Mouse (Mus musculus) v-Abl transformed pro-B cells (cell line): Measurements from ENCODE around the gene Bsg.

ENCODE experiments used
- in situ Hi-C, 2 experiments: fragments of 400-800 bp; cut with MboI; formaldehyde crosslinking; loops; one replicate each; pipeline ENCODE4 v1.15.1; 2025; ENCODE audit not compliant: unreplicated experiment in 2 of 2

Gene Bsg

GRCm38 (mm10) chr10:79723692-79724091 lies 19.4 kb downstream of the Bsg start:
- in situ Hi-C loops, result no loop called here

DNA sequence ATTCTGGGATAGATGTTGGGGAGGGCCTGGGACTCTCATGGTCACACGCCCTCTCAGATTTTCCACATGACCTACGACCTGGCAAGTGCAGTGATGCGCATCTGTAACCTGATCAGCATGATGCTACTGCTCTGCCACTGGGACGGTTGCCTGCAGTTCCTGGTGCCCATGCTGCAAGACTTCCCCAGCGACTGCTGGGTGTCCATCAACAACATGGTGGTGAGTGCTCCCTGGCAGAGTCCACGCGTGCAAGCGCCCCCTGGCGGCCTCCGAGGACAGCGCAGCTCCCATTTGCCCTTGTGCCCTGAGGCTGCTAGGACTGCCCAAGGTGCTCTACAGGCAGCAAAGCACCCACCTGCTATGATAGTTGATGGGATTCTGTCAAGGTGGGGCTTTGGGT lies 21.8 kb downstream of the Bsg start:
- in situ Hi-C loops, result no loop called here

DNA sequence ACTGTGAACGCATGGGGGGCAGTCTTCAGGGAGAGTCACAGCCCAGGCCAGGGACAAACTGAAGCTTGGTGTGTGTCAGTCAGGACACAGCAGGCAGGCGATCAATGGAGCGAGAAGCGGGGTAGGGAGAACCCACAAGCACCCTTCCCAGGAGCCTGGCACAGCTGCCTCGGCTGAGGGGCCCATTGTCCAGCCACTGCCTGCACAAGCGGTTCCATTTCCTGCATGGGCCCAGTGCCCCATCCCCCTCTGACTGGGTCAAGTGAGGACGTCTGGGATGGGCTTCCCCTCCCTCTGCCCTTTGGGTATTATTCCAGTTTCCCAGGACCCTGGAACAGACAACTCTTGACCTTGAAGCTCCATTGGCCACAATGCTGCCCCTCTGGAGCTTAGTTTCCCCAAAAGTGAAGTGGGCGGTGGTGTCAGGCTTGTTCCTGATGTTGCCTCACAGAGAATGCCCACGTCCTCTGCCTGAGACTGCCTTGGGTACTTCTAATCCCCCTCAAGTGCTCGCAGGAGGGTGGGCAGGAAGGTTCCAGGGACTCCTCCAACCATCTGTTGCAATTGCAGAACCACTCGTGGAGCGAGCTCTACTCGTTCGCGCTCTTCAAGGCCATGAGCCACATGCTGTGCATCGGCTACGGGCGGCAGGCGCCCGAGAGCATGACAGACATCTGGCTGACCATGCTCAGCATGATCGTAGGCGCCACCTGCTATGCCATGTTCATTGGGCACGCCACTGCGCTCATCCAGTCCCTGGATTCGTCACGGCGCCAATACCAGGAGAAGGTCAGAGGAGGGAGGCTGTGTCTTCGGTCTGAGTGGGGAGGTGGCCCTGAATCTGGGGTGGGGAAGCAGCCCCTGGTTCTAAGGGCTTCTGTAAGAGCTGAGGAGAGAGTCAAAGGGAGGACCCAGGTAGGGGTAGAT lies 24.3 kb downstream of the Bsg start:
- in situ Hi-C loops, result no loop called here

- in situ Hi-C loops, result no loop called here
These were observed 25.2 kb downstream of the Bsg start for GRCm38 (mm10) chr10:79729357-79729965.

GRCm38 (mm10) chr10:79732500-79732899 lies 28.2 kb downstream of the Bsg start:
- in situ Hi-C loops, result loop anchor here in 1 of 2 experiments (5.0 kb wide), 1 partner anchor 85 kb away; no protein-coding TSS in a partner anchor

GRCm38 (mm10) chr10:79733847-79734246 lies 29.6 kb downstream of the Bsg start:
- in situ Hi-C loops, result loop anchor here in 1 of 2 experiments (5.0 kb wide), 1 partner anchor 83 kb away; no protein-coding TSS in a partner anchor

GRCm38 (mm10) chr10:79735361-79735760 lies 31.1 kb downstream of the Bsg start:
- in situ Hi-C loops, result no loop called here

DNA sequence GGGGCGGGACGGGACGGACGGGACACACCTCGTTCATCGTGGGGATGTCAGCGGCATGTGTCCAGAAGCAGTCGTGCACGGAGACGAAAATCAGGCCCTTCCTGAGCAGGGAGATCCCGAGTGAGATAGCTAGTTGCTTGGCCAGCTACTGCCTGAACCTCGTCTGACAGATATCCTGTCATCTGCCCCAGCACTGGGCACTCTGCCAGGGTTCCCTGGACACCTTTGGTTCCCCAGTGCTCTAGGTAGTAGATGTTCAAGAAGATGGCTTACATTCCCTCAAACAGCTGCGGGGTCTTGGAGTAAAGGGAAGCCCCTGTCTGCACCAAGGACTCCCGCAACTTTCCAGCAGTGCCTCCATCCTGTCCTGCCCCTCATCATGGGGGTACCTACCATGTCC lies 32.4 kb downstream of the Bsg start:
- in situ Hi-C loops, result no loop called here

GRCm38 (mm10) chr10:79738259-79738658 lies 34.0 kb downstream of the Bsg start:
- in situ Hi-C loops, result no loop called here

DNA sequence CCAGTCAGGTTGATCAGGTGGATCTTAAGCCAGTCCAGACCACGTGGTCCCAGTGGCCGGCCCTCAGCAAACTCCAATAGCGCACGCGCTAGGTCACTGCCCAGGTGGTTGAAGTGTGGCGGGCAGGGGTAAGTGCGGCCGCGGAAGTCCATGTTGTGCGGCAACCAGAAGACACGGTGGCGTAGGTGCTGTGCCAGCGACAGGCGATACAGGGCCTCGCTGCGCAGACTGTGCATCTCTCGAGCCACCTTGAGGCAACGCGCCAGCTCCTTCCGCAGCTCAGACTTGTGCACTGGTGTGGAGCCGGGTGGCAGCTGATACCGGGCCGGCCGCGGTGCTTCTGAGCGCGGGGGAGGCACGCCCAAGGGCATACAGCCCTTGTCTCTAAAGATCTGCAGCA lies 34.9 kb downstream of the Bsg start:
- in situ Hi-C loops, result no loop called here

DNA sequence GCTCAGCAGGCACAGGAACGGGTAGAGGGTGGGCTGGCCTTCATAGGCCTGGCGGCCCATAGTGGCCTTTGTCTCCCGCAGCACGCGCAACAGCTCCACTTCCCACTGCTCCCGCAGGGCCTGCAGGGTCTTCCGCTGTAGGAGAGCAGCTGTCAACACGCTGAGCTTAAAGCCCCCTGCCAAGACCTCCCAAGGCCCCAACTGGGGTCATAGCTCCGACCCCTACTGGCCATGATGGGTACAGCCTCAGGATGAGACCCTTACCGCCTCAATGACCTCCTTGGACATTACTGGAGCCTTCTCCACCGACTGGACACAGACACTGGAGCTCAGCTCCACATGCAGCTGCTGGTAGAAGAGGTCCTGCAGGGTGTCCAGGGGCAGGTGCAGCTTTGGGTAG lies 36.6 kb downstream of the Bsg start:
- in situ Hi-C loops, result no loop called here

GRCm38 (mm10) chr10:79743161-79743560 lies 38.9 kb downstream of the Bsg start:
- in situ Hi-C loops, result no loop called here

DNA sequence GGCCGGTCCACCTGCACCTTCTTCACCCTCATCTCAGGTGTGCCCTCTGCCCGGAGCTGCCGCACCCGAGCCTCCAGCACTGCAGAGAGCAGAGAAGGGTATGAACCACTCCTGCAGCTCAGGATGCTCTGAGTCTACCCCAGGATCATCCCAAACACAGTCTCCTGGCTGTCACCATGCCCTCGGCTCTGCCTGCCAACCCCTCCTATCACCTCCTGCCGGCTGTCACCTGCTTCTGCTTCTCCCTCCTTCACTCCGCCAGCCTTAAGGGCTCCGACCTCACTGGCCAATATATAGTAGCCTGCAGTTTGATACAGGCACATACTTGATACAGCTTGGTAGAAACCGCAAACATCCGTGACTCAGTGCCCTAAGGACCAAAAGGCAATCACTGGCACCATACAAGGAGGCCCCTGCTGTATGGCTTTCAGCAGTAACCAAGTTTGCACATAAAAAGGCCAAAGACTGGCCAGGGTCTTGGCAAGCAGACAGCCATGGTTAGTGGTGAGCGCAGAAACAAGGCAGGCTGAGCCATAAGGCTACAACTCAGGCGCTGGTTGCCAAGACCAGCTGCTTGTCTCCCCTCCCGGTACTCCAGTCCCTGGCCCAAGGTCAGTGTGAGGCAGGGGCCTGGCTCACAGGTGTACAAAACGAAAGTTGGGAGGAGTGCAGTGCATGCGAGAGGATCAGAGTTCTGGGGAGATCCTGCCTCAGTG lies 39.5 kb downstream of the Bsg start:
- in situ Hi-C loops, result no loop called here

DNA sequence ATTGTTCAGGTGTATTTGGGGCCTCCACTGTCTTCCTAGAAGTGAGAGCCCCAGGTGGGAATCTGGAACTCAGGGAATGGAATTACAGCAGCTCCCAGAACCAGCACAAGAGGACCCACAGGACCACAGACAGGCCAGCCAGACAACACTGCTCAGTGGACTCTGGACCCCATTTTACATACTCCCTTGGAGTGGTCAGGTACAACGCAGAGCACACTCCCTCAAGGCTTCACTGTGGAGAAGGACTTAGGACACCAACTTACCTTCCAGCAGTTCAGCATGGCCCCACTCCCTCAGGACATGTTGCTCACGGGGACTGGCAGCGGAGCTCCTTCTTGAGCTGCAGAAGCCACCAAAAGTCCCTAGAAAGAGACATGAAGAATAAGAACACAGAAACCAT lies 41.1 kb downstream of the Bsg start:
- in situ Hi-C loops, result no loop called here

DNA sequence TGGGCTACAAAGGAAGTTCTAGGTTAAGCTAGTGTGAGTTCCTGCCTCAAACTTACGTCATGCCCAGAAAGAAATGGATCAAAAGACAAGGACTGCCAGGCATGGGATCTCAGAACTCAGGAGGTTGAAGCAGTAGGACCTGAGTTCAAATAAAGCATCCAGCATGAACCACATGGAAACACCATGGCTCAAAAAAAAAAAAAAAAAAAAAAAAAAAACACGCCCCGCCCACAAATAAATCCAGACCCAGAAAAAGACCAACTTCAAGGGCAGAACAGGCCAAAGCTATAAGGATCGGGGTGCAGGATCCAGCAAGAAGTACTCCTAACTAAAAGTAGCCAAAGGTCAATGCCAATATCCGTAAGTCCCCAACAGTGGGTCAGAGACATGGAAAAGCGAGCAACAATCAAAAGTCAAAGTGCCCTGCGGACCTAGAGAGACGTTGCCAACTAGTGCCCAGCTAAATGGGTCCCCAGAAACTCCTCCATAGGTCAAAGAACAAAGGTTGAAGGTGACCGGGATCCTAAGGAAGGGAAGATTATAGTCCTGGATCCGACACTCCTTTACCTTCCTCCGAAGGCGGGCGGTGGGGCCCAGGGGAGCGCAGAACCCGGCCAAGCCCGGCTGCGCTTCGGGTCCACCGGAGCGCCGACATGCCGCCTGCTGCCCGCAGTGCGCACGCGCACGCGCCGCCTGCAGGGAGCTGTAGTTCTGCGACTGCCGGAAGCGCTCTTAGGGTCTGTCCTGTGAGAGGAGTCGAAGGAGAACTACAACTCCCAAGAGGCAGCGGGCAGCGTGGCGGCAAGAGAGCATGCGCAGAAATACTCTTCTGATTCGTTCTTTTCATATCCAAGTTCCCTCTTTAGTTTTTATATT lies 41.8 kb downstream of the Bsg start, which contains the start of gene Polrmt:
Gene Polrmt (minus strand): TSS at position 684 of the 876 bp plus-strand sequence.
- in situ Hi-C loops, result no loop called here

GRCm38 (mm10) chr10:79746774-79747151 lies 42.5 kb downstream of the Bsg start:
- in situ Hi-C loops, result no loop called here

- in situ Hi-C loops, result no loop called here
These were observed 44.2 kb downstream of the Bsg start for GRCm38 (mm10) chr10:79748496-79748895.

- in situ Hi-C loops, result no loop called here
These were observed 50.7 kb downstream of the Bsg start, which contains the start of gene Fgf22 for GRCm38 (mm10) chr10:79754856-79755516. TSS of gene Fgf22 (plus strand) at chr10:79755076.

DNA sequence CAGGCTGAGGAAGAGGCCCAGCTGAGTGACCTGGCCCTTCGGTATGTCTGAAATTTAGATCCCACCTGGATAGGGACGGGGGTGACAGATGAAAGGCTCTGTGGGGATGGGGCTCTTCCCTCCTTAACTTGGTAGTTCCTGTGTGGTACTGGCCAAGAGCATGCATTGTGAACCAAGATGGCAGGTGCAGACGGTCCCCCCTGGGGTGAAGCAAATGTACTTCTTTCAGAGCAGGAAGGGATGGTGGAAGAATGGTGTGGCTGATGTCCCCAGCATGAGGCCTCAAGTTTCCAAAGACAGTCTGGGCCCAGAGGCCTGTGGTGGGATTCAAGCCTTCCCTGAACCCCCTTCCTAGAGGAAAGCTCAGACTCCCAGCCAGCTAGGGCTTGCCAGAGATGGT lies 51.6 kb downstream of the Bsg start:
- in situ Hi-C loops, result no loop called here

DNA sequence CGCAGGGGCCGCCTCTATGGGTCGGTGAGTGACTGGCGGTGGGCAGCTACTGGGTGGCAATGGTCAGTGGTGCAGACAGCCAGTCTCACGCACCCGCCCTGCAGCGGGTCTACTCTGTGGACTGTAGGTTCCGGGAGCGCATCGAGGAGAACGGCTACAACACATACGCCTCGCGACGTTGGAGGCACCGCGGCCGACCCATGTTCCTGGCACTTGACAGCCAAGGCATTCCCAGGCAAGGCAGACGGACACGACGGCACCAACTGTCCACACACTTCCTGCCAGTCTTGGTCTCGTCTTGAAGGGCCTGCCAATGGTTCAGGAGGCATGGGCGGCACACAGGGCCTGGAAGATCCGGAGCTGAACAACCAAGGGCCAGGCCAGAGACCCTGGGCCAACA lies 52.4 kb downstream of the Bsg start:
- in situ Hi-C loops, result no loop called here
